Mouse (Mus musculus) ES-E14 (cell line): ENCODE data around the gene Ccdc177. TPM values are rescaled to one million over a fixed set of nuclear protein-coding genes. Genes with fewer than 3 reads are reported as not detected.
A peak's percentile ranks its signal among the peaks of the same experiment; 100 is the strongest.

Source experiments
- DNase-seq: peaks from one replicate; pipeline ENCODE4 v3.0.0-alpha.2; 2013; ENCODE audit warnings: low read depth, low spot score
- H3K27ac ChIP-seq: 2 replicates; pipeline ENCODE4 v1.5.1; 2012; ENCODE audit warnings: low read depth, mild to moderate bottlenecking, low read length, moderate library complexity, mixed read lengths; ENCODE audit not compliant: poor library complexity, insufficient read depth, severe bottlenecking
- H3K36me3 ChIP-seq: 2 replicates; pipeline ENCODE4 v1.6.1; 2012; ENCODE audit warnings: mild to moderate bottlenecking, low read length, moderate library complexity, mixed read lengths; ENCODE audit not compliant: control insufficient read depth, poor library complexity, insufficient read depth, severe bottlenecking
- H3K4me1 ChIP-seq, 2 experiments: fragments of 150-350 bp in 1 of 2; sonication (generic) in 1 of 2; 2 replicates each; pipeline ENCODE4 v1.6.1; 2012; ENCODE audit warnings: low read length in 2 of 2, mild to moderate bottlenecking in 1 of 2, mixed read lengths in 1 of 2; ENCODE audit not compliant: control insufficient read depth in 2 of 2, insufficient read depth in 2 of 2, poor library complexity in 1 of 2
- H3K4me3 ChIP-seq, 2 experiments: fragments of 150-350 bp in 1 of 2; sonication (generic) in 1 of 2; 2 replicates each; pipeline ENCODE4 v1.5.1; 2012; ENCODE audit warnings: low read length in 2 of 2, low read depth in 1 of 2, mild to moderate bottlenecking in 1 of 2, mixed read lengths in 1 of 2; ENCODE audit not compliant: insufficient read depth in 1 of 2, poor library complexity in 1 of 2, severe bottlenecking in 1 of 2
- H3K9ac ChIP-seq: 2 replicates; pipeline ENCODE4 v1.6.1; 2012; ENCODE audit warnings: low read depth, mild to moderate bottlenecking, low read length, mixed read lengths; ENCODE audit not compliant: poor library complexity, insufficient read depth, severe bottlenecking
- H3K9me3 ChIP-seq: fragments of 150-350 bp; sonication (generic); 2 replicates; pipeline ENCODE4 v1.6.1; 2012; ENCODE audit warnings: low read depth, mild to moderate bottlenecking, low read length; ENCODE audit not compliant: control insufficient read depth, insufficient read depth
- CHD2 ChIP-seq: IDR thresholded peaks from 2 replicates; pipeline ENCODE4 v1.6.1; 2014; ENCODE audit warnings: mild to moderate bottlenecking, low read depth, low read length, inconsistent platforms
- HCFC1 ChIP-seq: IDR thresholded peaks from 2 replicates; pipeline ENCODE4 v1.6.1; 2012; ENCODE audit warnings: low read length, inconsistent platforms, borderline replicate concordance; ENCODE audit not compliant: insufficient read depth
- MAFK ChIP-seq: IDR thresholded peaks from 2 replicates; pipeline ENCODE4 v1.6.1; 2014; ENCODE audit warnings: mild to moderate bottlenecking, low read depth, low read length, inconsistent platforms; ENCODE audit not compliant: insufficient read depth
- ZC3H11A ChIP-seq: IDR thresholded peaks from 2 replicates; pipeline ENCODE4 v1.6.1; 2012; ENCODE audit warnings: low read depth, mild to moderate bottlenecking, inconsistent platforms, low read length, borderline replicate concordance
- ZNF384 ChIP-seq: IDR thresholded peaks from 2 replicates; pipeline ENCODE4 v1.6.1; 2012; ENCODE audit warnings: low read depth, low read length, inconsistent platforms
- in situ Hi-C, 2 experiments: fragments of 600-800 bp; cut with MboI; formaldehyde crosslinking; loops; one replicate each; pipeline ENCODE4 v1.15.1; 2025; ENCODE audit warnings: low sequenced_read_pairs in 2 of 2, inconsistent platforms in 1 of 2; ENCODE audit not compliant: unreplicated experiment in 2 of 2
- total RNA-seq: library from RNA; depleted of rRNA; stranded (reverse); fragments of 300-350 nt; gene quantifications from 2 replicates; pipeline ENCODE4 v1.2.3, GENCODE M21; 2012

The Ccdc177 gene
- total RNA-seq, 1 experiment = 0.40 TPM

GRCm38 (mm10) chr12:80728814-80729213, 31.7 kb downstream of the Ccdc177 start:
- no peaks in the 10 kb centered on the region for H3K4me1 ChIP-seq
- H3K4me3 ChIP-seq = no peak overlapping the region
- no peak for DNase-seq
- no peaks in the 10 kb centered on the region for H3K9me3 ChIP-seq
- no peaks in the 10 kb centered on the region for H3K36me3 ChIP-seq
- TF ChIP-seq HCFC1 = no peak
- TF ChIP-seq CHD2 = no peak
- no peak overlapping the region for H3K27ac ChIP-seq
- in situ Hi-C loops = no loop called here
- no peak overlapping the region for H3K9ac ChIP-seq

GRCm38 (mm10) chr12:80728207-80728606, 32.3 kb downstream of the Ccdc177 start:
- no peaks in the 10 kb centered on the region for H3K4me1 ChIP-seq
- no peak for DNase-seq
- in situ Hi-C loops = no loop called here
- no peaks in the 10 kb centered on the region for H3K9me3 ChIP-seq
- no peak overlapping the region for H3K27ac ChIP-seq
- H3K9ac ChIP-seq = no peak overlapping the region
- TF ChIP-seq MAFK (no peak), ZNF384 (no peak), CHD2 (no peak), HCFC1 (no peak), ZC3H11A (no peak)
- no peaks in the 10 kb centered on the region for H3K36me3 ChIP-seq
- no peak overlapping the region for H3K4me3 ChIP-seq

GRCm38 (mm10) chr12:80724853-80725559, 35.5 kb downstream of the Ccdc177 start:
- Histone ChIP-seq H3K9me3 (no peaks in the 10 kb centered on the region), H3K4me3 (no peak overlapping the region), H3K27ac (no peak overlapping the region), H3K36me3 (no peaks in the 10 kb centered on the region), H3K9ac (no peak overlapping the region), H3K4me1 (0 out of 4 replicates have a peak, but pooled peaks cover 0 to 6% of the 10 kb centered on the region in 2 experiments)
- DNase-seq = peak; percentile 53
- TF ChIP-seq ZNF384 = no peak
- no peak for TF ChIP-seq MAFK
- no peak for TF ChIP-seq HCFC1
- no peak for TF ChIP-seq ZC3H11A
- no peak for TF ChIP-seq CHD2
- in situ Hi-C loops = no loop called here

- Histone ChIP-seq H3K4me1 (peaks cover 0 to 8% of the 10 kb centered on the region in 2 experiments; a peak in 1 of 4 replicates), H3K27ac (peak overlapping the region; percentile 8; the same call in 1 of the 2 replicates), H3K9me3 (no peaks in the 10 kb centered on the region), H3K4me3 (peak overlapping the region; percentile 73 to 74), H3K36me3 (no peaks in the 10 kb centered on the region), H3K9ac (peak overlapping the region; percentile 79)
- DNase-seq = peak; percentile 68
- in situ Hi-C loops = no loop called here
- TF ChIP-seq ZC3H11A (no peak), CHD2 (no peak), ZNF384 (no peak), MAFK (no peak)
Observed at GRCm38 (mm10) chr12:80721458-80721857, 39.0 kb downstream of the Ccdc177 start.

- H3K27ac ChIP-seq = no peak overlapping the region
- DNase-seq = no peak
- TF ChIP-seq CHD2 (no peak), MAFK (no peak), HCFC1 (no peak), ZNF384 (no peak), ZC3H11A (no peak)
- in situ Hi-C loops = no loop called here
- peak overlapping the region; percentile 73 to 74; a peak in 3 of 4 replicates for H3K4me3 ChIP-seq
- H3K9me3 ChIP-seq = no peaks in the 10 kb centered on the region
- peaks cover 0 to 11% of the 10 kb centered on the region in 2 experiments; a peak in 2 of 4 replicates for H3K4me1 ChIP-seq
- no peak overlapping the region for H3K9ac ChIP-seq
- H3K36me3 ChIP-seq = no peaks in the 10 kb centered on the region
Observed at GRCm38 (mm10) chr12:80720507-80720906, 40.0 kb downstream of the Ccdc177 start.
